Mouse (Mus musculus) activated CD4-positive, CD25-positive, alpha-beta regulatory T cell, adult 4 months (primary cell): ENCODE results near the gene Pgd. TPM values are rescaled to one million over a fixed set of nuclear protein-coding genes. Genes with fewer than 3 reads are reported as not detected.

ENCODE experiments used
- ATAC-seq: one replicate; pipeline ENCODE4 v1.8.0; 2017
- polyA plus RNA-seq, 2 experiments: library from polyadenylated mRNA; unstranded; fragments of 100-300 nt; shearing (Covaris generic); gene quantifications; one replicate each; pipeline ENCODE4 v1.2.1; 2017

Gene Pgd
- polyA plus RNA-seq, 2 experiments from 2014 or later: 44.0 to 74.8 TPM

GRCm38 (mm10) chr4:149166957-149167611, 513 bp upstream of the Pgd start:
- peak; percentile 38 for ATAC-seq

GRCm38 (mm10) chr4:149164150-149164549, 2.4 kb downstream of the Pgd start:
- no peak for ATAC-seq

- ATAC-seq: no peak
Observed at GRCm38 (mm10) chr4:149163196-149163595, 3.4 kb downstream of the Pgd start.

- ATAC-seq: no peak
Observed at GRCm38 (mm10) chr4:149161166-149161565, 5.4 kb downstream of the Pgd start.

- no peak for ATAC-seq
Observed at GRCm38 (mm10) chr4:149159891-149160290, 6.7 kb downstream of the Pgd start.

GRCm38 (mm10) chr4:149159203-149159602, 7.4 kb downstream of the Pgd start:
- ATAC-seq: no peak

GRCm38 (mm10) chr4:149157415-149157973, 9.1 kb downstream of the Pgd start:
- ATAC-seq: no peak

GRCm38 (mm10) chr4:149155711-149156110, 10.9 kb downstream of the Pgd start:
- ATAC-seq: no peak

- ATAC-seq: no peak
Observed at GRCm38 (mm10) chr4:149154859-149155258, 11.7 kb downstream of the Pgd start.

GRCm38 (mm10) chr4:149150721-149151120, 15.8 kb downstream of the Pgd start:
- no peak for ATAC-seq

GRCm38 (mm10) chr4:149150256-149150655, 16.3 kb downstream of the Pgd start:
- no peak for ATAC-seq

- no peak for ATAC-seq
Observed at GRCm38 (mm10) chr4:149149611-149150010, 17.0 kb downstream of the Pgd start.

- ATAC-seq: no peak
Observed at GRCm38 (mm10) chr4:149149196-149149595, 17.4 kb downstream of the Pgd start.

- ATAC-seq: no peak
Observed at GRCm38 (mm10) chr4:149148084-149148483, 18.5 kb downstream of the Pgd start.

GRCm38 (mm10) chr4:149147528-149147927, 19.0 kb downstream of the Pgd start:
- no peak for ATAC-seq

GRCm38 (mm10) chr4:149145151-149145550, 21.4 kb downstream of the Pgd start:
- no peak for ATAC-seq

GRCm38 (mm10) chr4:149144459-149144858, 22.1 kb downstream of the Pgd start:
- ATAC-seq: peak; percentile 89

GRCm38 (mm10) chr4:149143594-149143993, 23.0 kb downstream of the Pgd start:
- ATAC-seq: no peak

- ATAC-seq: no peak
Observed at GRCm38 (mm10) chr4:149138515-149138914, 28.1 kb downstream of the Pgd start.

- peak; percentile 83 for ATAC-seq
Observed at GRCm38 (mm10) chr4:149136982-149137770, 29.4 kb downstream of the Pgd start, which contains the start of gene Cenps. Gene Cenps, minus strand, starts transcription at chr4:149137629.

GRCm38 (mm10) chr4:149136116-149136850, 30.3 kb downstream of the Pgd start:
- no peak for ATAC-seq

GRCm38 (mm10) chr4:149133395-149133794, 33.2 kb downstream of the Pgd start:
- no peak for ATAC-seq
